Mouse (Mus musculus) G1E-ER4 (cell line): ENCODE results near the gene Capn12. TPM values are rescaled to one million over a fixed set of nuclear protein-coding genes. Genes with fewer than 3 reads are reported as not detected.

ENCODE experiments used
- GATA1 ChIP-seq: IDR thresholded peaks from one replicate; pipeline ENCODE4 v1.8.0; 2012; ENCODE audit warnings: low read length, inconsistent platforms
- polyA plus RNA-seq: library from polyadenylated mRNA; stranded (reverse); fragments of >175 nt; gene quantifications from 2 replicates; pipeline ENCODE4 v1.2.3, GENCODE M21; 2012

Gene Capn12
- polyA plus RNA-seq: 0.03 and 0.04 TPM in 2 replicates

- no peak for TF ChIP-seq GATA1
These were observed at the start of gene Capn12 for GRCm38 (mm10) chr7:28881199-28881598. Gene Capn12, plus strand, starts transcription at chr7:28881422.

- no peak for TF ChIP-seq GATA1
These were observed 49.1 kb upstream of the Capn12 start for GRCm38 (mm10) chr7:28832137-28832536.

- no peak for TF ChIP-seq GATA1
These were observed 47.4 kb upstream of the Capn12 start, which contains the start of gene Lgals4 for GRCm38 (mm10) chr7:28833723-28834347. Gene Lgals4, plus strand, starts transcription at chr7:28833854.

GRCm38 (mm10) chr7:28836936-28837335 lies 44.3 kb upstream of the Capn12 start:
- no peak for TF ChIP-seq GATA1

- TF ChIP-seq GATA1: no peak
These were observed 42.9 kb upstream of the Capn12 start for GRCm38 (mm10) chr7:28838331-28838730.

- no peak for TF ChIP-seq GATA1
These were observed 33.9 kb upstream of the Capn12 start for GRCm38 (mm10) chr7:28847273-28847672.

- TF ChIP-seq GATA1: no peak
These were observed 31.5 kb upstream of the Capn12 start for GRCm38 (mm10) chr7:28849700-28850236.

GRCm38 (mm10) chr7:28850642-28851041 lies 30.6 kb upstream of the Capn12 start:
- TF ChIP-seq GATA1: no peak

- TF ChIP-seq GATA1: no peak
These were observed 21.3 kb upstream of the Capn12 start for GRCm38 (mm10) chr7:28859953-28860352.

- TF ChIP-seq GATA1: no peak
These were observed 20.3 kb upstream of the Capn12 start for GRCm38 (mm10) chr7:28860898-28861297.

- TF ChIP-seq GATA1: no peak
These were observed 18.3 kb upstream of the Capn12 start for GRCm38 (mm10) chr7:28862817-28863499.

GRCm38 (mm10) chr7:28863540-28863939 lies 17.7 kb upstream of the Capn12 start, which contains the start of gene Lgals7:
Gene Lgals7, plus strand, starts transcription at chr7:28863853.
- no peak for TF ChIP-seq GATA1

GRCm38 (mm10) chr7:28864288-28864750 lies 16.9 kb upstream of the Capn12 start:
- TF ChIP-seq GATA1: no peak

GRCm38 (mm10) chr7:28865481-28866300 lies 15.5 kb upstream of the Capn12 start:
- TF ChIP-seq GATA1: no peak

- TF ChIP-seq GATA1: no peak
These were observed 14.3 kb upstream of the Capn12 start for GRCm38 (mm10) chr7:28866769-28867507.
